Mouse (Mus musculus): ENCODE measurements around the gene Hoxc10. TPM values are rescaled to one million over a fixed set of nuclear protein-coding genes. Genes with fewer than 3 reads are reported as not detected.

Hoxc10 gene
- polyA plus RNA-seq, 1 experiment from 2014 or later, result not detected

- Histone ChIP-seq H3K36me3 (ENCODE audit: inconsistent target) (no peaks in the 10 kb centered on the region), H3K79me2 (ENCODE audit: inconsistent target) (no peaks in the 10 kb centered on the region), H3K27ac (no peak within 1 kb of the TSS), H3K4me3 (ENCODE audit: inconsistent target) (no peak within 1 kb of the TSS)
- WGBS (ENCODE audit: missing documents), result 5% methylated on average over 28 of the region's 31 CpGs
These were observed 30.2 kb upstream of the Hoxc10 start, which contains the start of gene Hoxc12 for GRCm38 (mm10) chr15:102936279-102936972. Gene Hoxc12, plus strand, starts transcription at chr15:102936757.

- Histone ChIP-seq H3K79me2 (ENCODE audit: inconsistent target) (no peaks in the 10 kb centered on the region), H3K4me3 (ENCODE audit: inconsistent target) (no peak overlapping the region), H3K36me3 (ENCODE audit: inconsistent target) (no peaks in the 10 kb centered on the region), H3K27ac (no peak overlapping the region)
- whole genome bisulfite sequencing (ENCODE audit: missing documents), result 9% methylated on average over 37 of the region's 50 CpGs
These were observed 29.4 kb upstream of the Hoxc10 start for GRCm38 (mm10) chr15:102937036-102937666.

- 11% methylated on average over 34 of the region's 34 CpGs for WGBS (ENCODE audit: missing documents)
These were observed 27.1 kb upstream of the Hoxc10 start for GRCm38 (mm10) chr15:102939256-102940155.

GRCm38 (mm10) chr15:102942739-102943467, 23.7 kb upstream of the Hoxc10 start:
- Histone ChIP-seq H3K4me3 (ENCODE audit: inconsistent target) (no peak overlapping the region), H3K79me2 (ENCODE audit: inconsistent target) (no peaks in the 10 kb centered on the region), H3K36me3 (ENCODE audit: inconsistent target) (no peaks in the 10 kb centered on the region), H3K27ac (no peak overlapping the region)
- WGBS (ENCODE audit: missing documents), result 2% methylated on average over 49 of the region's 53 CpGs

More at GRCm38 (mm10) chr15:102939256-102940155, 27.1 kb upstream of the Hoxc10 start:
- Histone ChIP-seq H3K27ac (no peak overlapping the region), H3K36me3 (ENCODE audit: inconsistent target) (no peaks in the 10 kb centered on the region), H3K79me2 (ENCODE audit: inconsistent target) (no peaks in the 10 kb centered on the region), H3K4me3 (ENCODE audit: inconsistent target) (no peak overlapping the region)

GRCm38 (mm10) chr15:102943468-102943813, 23.2 kb upstream of the Hoxc10 start:
- Histone ChIP-seq H3K36me3 (ENCODE audit: inconsistent target) (no peaks in the 10 kb centered on the region), H3K27ac (no peak overlapping the region), H3K79me2 (ENCODE audit: inconsistent target) (no peaks in the 10 kb centered on the region), H3K4me3 (ENCODE audit: inconsistent target) (no peak overlapping the region)
- WGBS (ENCODE audit: missing documents), result 11% methylated on average over 5 of the region's 5 CpGs

GRCm38 (mm10) chr15:102945185-102946077, 21.2 kb upstream of the Hoxc10 start:
- no peak overlapping the region for H3K4me3 ChIP-seq (ENCODE audit: inconsistent target)
- no peaks in the 10 kb centered on the region for H3K79me2 ChIP-seq (ENCODE audit: inconsistent target)
- WGBS (ENCODE audit: missing documents), result 12% methylated on average over 22 of the region's 22 CpGs
- H3K27ac ChIP-seq, result no peak overlapping the region
- no peaks in the 10 kb centered on the region for H3K36me3 ChIP-seq (ENCODE audit: inconsistent target)

GRCm38 (mm10) chr15:102947276-102947675, 19.3 kb upstream of the Hoxc10 start:
- no peaks in the 10 kb centered on the region for H3K36me3 ChIP-seq (ENCODE audit: inconsistent target)
- no peak overlapping the region for H3K27ac ChIP-seq
- WGBS (ENCODE audit: missing documents), result 12% methylated on average over 9 of the region's 9 CpGs
- H3K4me3 ChIP-seq (ENCODE audit: inconsistent target), result no peak overlapping the region
- H3K79me2 ChIP-seq (ENCODE audit: inconsistent target), result no peaks in the 10 kb centered on the region

- no peaks in the 10 kb centered on the region for H3K79me2 ChIP-seq (ENCODE audit: inconsistent target)
- H3K4me3 ChIP-seq (ENCODE audit: inconsistent target), result no peak overlapping the region
- no peak overlapping the region for H3K27ac ChIP-seq
- WGBS (ENCODE audit: missing documents), result 4% methylated on average over 2 of the region's 2 CpGs
- H3K36me3 ChIP-seq (ENCODE audit: inconsistent target), result no peaks in the 10 kb centered on the region
These were observed 17.8 kb upstream of the Hoxc10 start for GRCm38 (mm10) chr15:102948842-102949241.

- H3K27ac ChIP-seq, result no peak overlapping the region
- H3K79me2 ChIP-seq (ENCODE audit: inconsistent target), result no peaks in the 10 kb centered on the region
- H3K36me3 ChIP-seq (ENCODE audit: inconsistent target), result no peaks in the 10 kb centered on the region
- 5% methylated on average over 20 of the region's 20 CpGs for WGBS (ENCODE audit: missing documents)
- no peak overlapping the region for H3K4me3 ChIP-seq (ENCODE audit: inconsistent target)
These were observed 16.9 kb upstream of the Hoxc10 start for GRCm38 (mm10) chr15:102949696-102950095.

GRCm38 (mm10) chr15:102950877-102951276, 15.7 kb upstream of the Hoxc10 start:
- Histone ChIP-seq H3K27ac (no peak overlapping the region), H3K79me2 (ENCODE audit: inconsistent target) (no peaks in the 10 kb centered on the region), H3K4me3 (ENCODE audit: inconsistent target) (no peak overlapping the region), H3K36me3 (ENCODE audit: inconsistent target) (no peaks in the 10 kb centered on the region)
- WGBS (ENCODE audit: missing documents), result 16% methylated on average over 2 of the region's 2 CpGs

GRCm38 (mm10) chr15:102953561-102953960, 13.0 kb upstream of the Hoxc10 start:
- no peaks in the 10 kb centered on the region for H3K79me2 ChIP-seq (ENCODE audit: inconsistent target)
- WGBS (ENCODE audit: missing documents), result 19% methylated on average over 6 of the region's 6 CpGs
- no peaks in the 10 kb centered on the region for H3K36me3 ChIP-seq (ENCODE audit: inconsistent target)
- no peak overlapping the region for H3K27ac ChIP-seq
- no peak overlapping the region for H3K4me3 ChIP-seq (ENCODE audit: inconsistent target)

- H3K27ac ChIP-seq, result no peak within 1 kb of the TSS
- no peaks in the 10 kb centered on the region for H3K36me3 ChIP-seq (ENCODE audit: inconsistent target)
- H3K79me2 ChIP-seq (ENCODE audit: inconsistent target), result no peaks in the 10 kb centered on the region
- WGBS (ENCODE audit: missing documents), result 5% methylated on average over 56 of the region's 57 CpGs
- H3K4me3 ChIP-seq (ENCODE audit: inconsistent target), result no peak within 1 kb of the TSS
These were observed 12.2 kb upstream of the Hoxc10 start, which contains the start of gene Hoxc11 for GRCm38 (mm10) chr15:102954192-102955006. Gene Hoxc11, plus strand, starts transcription at chr15:102954427.

- no peaks in the 10 kb centered on the region for H3K36me3 ChIP-seq (ENCODE audit: inconsistent target)
- no peak overlapping the region for H3K27ac ChIP-seq
- H3K4me3 ChIP-seq (ENCODE audit: inconsistent target), result no peak overlapping the region
- no peaks in the 10 kb centered on the region for H3K79me2 ChIP-seq (ENCODE audit: inconsistent target)
- 6% methylated on average over 18 of the region's 28 CpGs for WGBS (ENCODE audit: missing documents)
These were observed 11.6 kb upstream of the Hoxc10 start for GRCm38 (mm10) chr15:102955007-102955382.
